Mouse (Mus musculus): Measurements from ENCODE around the gene St5.

The St5 gene

GRCm38 (mm10) chr7:109636086-109636792, 67.2 kb downstream of the St5 start:
- DNase-seq, result no peak

- DNase-seq, result no peak
Observed at GRCm38 (mm10) chr7:109633404-109634085, 69.9 kb downstream of the St5 start.

GRCm38 (mm10) chr7:109631330-109631729, 72.1 kb downstream of the St5 start:
- DNase-seq, result no peak

- DNase-seq, result no peak
Observed at GRCm38 (mm10) chr7:109629871-109630778, 73.3 kb downstream of the St5 start.

- DNase-seq, result no peak
Observed at GRCm38 (mm10) chr7:109628935-109629609, 74.3 kb downstream of the St5 start.

GRCm38 (mm10) chr7:109627851-109628250, 75.6 kb downstream of the St5 start:
- DNase-seq, result no peak

GRCm38 (mm10) chr7:109622234-109622838, 81.1 kb downstream of the St5 start:
- DNase-seq, result no peak

- DNase-seq, result no peak
Observed at GRCm38 (mm10) chr7:109620967-109621366, 82.4 kb downstream of the St5 start.

GRCm38 (mm10) chr7:109620288-109620687, 83.1 kb downstream of the St5 start:
- no peak for DNase-seq

GRCm38 (mm10) chr7:109618721-109619120, 84.7 kb downstream of the St5 start:
- peak; percentile 75 for DNase-seq

- no peak for DNase-seq
Observed at GRCm38 (mm10) chr7:109617838-109618237, 85.6 kb downstream of the St5 start.

- DNase-seq, result peak; percentile 57
Observed at GRCm38 (mm10) chr7:109616034-109616979, 87.1 kb downstream of the St5 start.

- DNase-seq, result no peak
Observed at GRCm38 (mm10) chr7:109615601-109616000, 87.8 kb downstream of the St5 start.

- DNase-seq, result no peak
Observed at GRCm38 (mm10) chr7:109614939-109615338, 88.5 kb downstream of the St5 start.

- DNase-seq, result no peak
Observed at GRCm38 (mm10) chr7:109613531-109614021, 89.8 kb downstream of the St5 start.

GRCm38 (mm10) chr7:109613051-109613450, 90.4 kb downstream of the St5 start:
- DNase-seq, result no peak

- DNase-seq, result no peak
Observed at GRCm38 (mm10) chr7:109612531-109612930, 90.9 kb downstream of the St5 start.

- no peak for DNase-seq
Observed at GRCm38 (mm10) chr7:109610348-109610747, 93.1 kb downstream of the St5 start.

GRCm38 (mm10) chr7:109609565-109610345, 93.7 kb downstream of the St5 start:
- DNase-seq, result no peak

- no peak for DNase-seq
Observed at GRCm38 (mm10) chr7:109608831-109609230, 94.6 kb downstream of the St5 start.

All from right cerebral cortex, postnatal 4 days (tissue).